Mouse (Mus musculus) brain, adult 2 months (tissue): Measurements from ENCODE around the gene 1700029F12Rik.

Experiments
- DNase-seq: peaks from one replicate; pipeline ENCODE4 v3.0.0; 2011; ENCODE audit warnings: low read depth, low spot score

1700029F12Rik gene

DNA sequence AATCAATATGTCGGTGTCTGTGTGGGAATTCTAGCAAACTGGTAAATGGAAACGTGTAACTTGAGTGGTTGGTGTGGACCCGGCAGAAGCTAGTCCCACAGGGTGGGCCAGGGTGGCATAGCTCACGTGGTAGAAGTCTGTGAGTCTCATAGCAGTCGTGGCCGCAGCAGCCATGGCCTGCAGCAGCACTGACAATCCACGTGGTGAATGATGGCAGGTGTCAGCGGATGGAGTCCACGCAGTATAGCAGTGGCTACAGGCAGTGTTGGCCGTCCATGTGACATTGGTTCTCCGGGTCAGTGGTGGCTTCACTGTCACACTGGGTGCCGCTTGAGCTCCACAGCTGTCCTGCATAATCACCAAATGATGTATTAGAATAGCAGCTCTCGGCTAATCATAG is 4.1 kb downstream of the 1700029F12Rik start:
- DNase-seq = no peak

DNA sequence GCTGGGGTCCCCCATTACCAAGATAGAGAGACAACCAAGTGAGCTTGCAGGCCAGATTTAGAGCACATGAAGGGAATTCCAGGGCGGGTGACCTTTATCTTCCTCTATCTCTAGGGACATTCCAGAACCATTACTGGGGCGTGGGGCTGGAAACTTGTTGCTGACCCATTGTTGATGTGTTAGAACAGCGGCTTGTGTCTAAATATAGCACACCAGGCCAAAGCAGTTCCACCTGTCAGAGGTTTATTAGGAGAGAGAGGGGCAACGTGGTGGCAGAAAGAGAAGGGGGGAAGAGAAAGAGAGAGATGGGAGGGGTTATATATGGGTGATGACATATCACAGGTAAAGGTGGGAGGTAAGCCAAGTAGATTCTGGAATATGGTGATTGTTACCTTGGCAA is 12.3 kb downstream of the 1700029F12Rik start:
- no peak for DNase-seq

DNA sequence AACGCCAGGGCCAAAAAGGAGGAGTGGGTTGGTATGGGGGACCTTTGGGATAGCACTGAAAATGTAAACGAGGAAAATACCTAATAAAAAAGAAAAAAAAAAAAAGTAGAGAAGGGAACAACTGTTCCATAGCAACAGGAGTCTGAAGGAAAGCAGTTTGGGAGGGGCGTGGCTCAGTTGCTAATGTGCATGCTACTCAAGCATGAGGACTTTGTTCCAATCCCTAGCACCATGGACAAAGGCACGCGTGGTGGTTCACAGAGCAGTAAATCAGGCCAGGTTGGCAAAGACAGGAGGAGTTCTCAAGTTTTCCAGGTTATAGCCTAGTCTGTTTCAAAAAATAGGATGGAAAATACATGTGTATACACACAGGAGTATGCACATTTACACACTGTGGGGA is 14.0 kb downstream of the 1700029F12Rik start:
- no peak for DNase-seq

DNA sequence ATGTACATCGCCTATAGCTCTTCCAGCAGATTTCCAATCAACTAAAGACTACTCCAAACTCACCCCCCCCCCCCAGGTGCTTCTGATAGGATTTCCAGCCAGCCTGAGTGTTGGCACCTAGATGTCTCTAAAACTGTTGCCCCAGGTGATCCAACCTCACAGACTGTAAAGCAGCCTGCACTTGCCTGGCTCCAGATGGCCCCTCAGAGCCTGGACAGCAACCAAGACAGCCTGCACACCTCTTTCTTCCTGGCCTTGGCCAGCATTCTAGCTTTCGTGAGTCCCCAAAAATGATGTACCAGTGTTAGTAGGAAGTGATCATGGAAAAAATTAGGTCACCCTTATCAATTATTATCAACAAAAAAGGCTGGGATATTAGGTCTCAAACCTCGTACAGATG is 16.5 kb downstream of the 1700029F12Rik start:
- peak; percentile 56 for DNase-seq

DNA sequence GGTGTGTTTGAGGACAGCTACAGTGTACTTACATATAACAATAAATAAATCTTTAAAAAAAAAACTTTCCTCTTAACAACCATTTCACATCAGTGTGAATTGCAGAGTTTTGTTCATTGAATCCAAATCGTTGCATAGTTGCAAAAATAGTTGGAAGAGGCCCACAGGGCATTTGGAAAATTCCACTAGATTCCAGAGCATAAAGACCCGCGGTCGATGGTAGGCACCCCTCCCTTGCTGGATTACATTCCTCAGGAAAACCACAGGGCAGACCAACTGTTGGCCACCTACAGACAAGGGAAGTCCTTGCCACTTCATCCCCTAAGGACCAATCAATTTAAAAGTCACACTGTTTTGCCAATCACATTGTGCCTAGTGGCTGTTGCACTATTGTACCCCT is 19.8 kb downstream of the 1700029F12Rik start:
- no peak for DNase-seq

DNA sequence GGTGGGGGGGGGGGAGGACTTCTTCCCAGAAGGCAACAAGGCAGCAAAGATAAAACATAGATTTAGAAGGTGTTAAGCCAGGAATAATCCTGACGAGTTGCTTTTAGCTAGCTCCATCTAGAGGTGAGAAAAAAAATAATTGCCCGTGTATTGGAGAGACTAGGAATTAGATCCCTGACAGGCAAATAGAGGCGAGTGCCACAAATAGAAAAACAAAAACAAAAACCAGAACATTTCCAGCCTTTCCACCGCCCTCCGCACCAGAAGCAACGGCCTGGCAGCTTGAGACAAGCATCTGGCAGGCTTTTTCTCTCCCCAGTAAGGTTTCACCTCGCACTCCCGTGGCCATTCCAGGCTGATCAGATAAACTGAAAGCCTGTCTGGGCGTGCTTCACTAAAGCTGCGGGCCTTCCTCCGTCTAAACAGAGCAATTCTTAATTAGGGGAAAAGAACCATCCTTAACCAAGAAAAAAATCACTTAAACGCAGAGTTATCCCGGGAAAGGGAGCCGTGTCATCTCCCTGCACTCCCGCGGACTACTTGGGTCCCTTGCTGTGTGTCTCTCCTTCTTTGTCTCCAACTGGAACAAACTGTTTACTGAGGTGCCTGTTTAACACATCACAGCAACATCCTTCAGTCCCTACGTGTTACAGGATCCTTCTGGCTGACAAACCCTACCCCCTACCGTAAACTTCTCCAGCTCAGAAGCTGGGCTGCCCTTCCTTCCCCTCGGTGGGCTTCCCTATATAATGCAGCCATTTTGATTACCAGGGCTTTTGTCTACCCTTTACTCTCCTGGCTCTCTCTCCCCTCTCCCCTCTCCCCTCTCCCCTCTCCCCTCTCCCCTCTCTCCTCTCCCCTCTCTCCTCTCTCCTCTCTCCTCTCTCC is 25.7 kb downstream of the 1700029F12Rik start:
- DNase-seq = peak; percentile 84

DNA sequence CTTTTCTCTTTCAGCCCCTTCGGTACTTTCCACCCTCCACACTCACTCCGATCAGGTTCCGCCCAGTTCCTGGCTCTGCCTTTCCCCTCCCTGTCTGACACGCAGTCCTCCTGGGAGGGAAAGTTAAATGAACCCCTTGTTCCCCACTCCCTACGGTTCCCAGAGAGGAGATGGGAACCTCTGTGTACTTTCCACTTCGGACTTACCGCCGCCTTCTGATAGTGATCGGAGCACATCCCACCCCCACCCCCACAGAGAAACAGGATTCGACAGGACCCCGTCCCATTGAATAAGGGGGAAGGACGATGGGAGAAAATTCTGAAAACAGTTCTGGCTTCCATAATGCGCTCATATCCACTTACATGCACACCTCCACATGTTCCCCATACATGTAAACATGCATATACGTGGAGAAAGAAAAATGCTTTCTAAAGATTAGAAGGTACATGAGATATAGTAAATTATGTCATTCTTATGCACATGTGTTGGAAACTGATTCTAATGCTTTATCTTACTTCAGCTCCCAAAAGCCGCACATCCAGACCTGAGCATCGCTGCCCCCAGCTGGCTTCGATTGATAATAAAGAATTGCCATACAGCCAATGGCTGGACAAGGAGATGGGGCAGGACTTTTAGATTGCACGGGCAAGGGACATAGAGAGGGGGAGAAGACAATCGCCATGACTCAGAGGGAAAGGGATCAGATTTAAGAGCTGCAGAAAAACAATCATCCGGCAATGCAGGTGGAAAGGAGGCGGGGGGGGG is 26.5 kb downstream of the 1700029F12Rik start:
- DNase-seq = peak; percentile 32

DNA sequence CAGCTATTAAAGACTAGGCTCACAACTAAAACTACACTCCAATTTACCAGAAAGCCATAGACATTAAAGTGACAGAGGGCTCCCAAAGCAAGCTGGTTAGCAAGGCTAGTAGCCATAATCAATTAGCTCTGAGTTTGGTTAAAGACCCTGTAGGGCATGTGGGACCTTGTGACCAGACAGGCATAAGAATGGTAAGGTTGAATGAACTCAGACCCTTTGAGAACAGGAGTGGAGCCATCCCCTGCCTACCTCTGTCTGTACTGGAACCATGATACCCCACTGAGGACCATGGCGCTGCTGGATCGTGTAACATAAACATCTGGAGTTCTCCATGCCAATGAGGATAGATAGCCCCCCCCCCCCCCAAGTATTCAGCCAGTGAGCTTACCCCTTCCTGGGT is 27.4 kb downstream of the 1700029F12Rik start:
- no peak for DNase-seq

DNA sequence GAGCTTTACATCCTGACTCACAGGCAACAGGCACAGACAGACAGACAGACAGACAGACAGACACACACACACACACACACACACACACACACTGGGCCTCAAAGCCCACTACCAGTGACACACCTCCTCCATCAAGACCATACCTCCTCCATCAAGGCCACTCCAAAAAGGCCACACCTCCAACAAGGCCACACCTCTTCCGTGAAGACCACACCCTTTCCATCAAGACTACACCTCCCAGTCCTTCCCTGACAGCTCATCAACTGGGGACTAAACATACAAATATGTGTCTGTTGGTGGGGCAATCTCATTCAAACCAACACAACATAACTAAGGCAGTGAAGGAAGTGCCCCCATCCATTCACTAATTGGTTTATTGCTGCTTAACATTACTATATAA is 37.1 kb downstream of the 1700029F12Rik start:
- no peak for DNase-seq

DNA sequence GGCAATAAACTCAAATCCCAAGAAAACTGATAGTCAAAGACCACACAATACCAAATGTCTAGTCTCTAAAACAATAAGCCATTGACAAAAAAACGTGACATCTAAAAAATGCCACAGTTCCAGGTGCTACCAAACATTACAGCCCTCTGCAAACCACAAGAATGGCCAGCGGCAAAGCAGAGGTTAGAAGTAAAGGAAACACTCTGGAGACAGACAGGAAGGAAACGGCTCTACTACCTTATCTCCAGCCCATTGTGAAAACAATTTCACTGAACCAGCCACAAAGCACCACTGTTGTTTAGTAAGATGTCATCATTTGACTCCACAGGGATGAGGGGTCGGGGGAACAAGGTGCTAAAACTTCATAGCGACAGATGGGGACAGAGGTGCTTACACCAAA is 38.9 kb downstream of the 1700029F12Rik start:
- no peak for DNase-seq

DNA sequence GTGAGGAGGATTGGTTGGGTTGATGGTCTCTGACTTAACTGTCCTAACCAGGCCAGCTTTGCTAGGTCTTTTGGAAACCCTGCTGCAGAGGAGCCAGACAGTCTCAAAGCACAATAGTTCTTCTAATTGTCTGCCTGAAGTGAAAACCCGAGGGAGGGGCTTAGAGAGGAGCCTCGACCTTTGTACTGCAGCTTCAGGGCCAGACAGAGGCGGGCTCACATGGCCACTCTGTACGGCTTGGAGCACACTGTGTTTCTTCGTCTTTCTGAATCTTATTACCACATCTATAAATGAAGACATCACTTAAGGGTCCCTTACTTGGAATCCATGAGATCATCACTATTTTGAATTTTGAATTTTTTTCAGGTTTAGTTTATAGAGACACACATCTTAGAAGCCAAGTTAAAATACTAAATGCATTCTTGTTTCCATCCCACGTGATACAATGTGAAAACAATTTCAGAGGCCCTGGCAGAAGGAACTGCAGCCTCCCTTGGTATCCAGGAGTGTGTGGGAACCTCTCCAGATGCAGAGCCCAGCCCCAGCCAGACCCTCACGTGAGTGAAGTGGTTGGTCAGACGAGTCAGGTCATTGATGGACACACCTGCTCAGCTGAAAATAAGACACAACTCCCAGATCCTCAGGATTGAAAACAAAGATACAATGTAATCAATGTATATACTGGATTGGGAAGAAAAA is 40.7 kb downstream of the 1700029F12Rik start:
- DNase-seq = no peak

DNA sequence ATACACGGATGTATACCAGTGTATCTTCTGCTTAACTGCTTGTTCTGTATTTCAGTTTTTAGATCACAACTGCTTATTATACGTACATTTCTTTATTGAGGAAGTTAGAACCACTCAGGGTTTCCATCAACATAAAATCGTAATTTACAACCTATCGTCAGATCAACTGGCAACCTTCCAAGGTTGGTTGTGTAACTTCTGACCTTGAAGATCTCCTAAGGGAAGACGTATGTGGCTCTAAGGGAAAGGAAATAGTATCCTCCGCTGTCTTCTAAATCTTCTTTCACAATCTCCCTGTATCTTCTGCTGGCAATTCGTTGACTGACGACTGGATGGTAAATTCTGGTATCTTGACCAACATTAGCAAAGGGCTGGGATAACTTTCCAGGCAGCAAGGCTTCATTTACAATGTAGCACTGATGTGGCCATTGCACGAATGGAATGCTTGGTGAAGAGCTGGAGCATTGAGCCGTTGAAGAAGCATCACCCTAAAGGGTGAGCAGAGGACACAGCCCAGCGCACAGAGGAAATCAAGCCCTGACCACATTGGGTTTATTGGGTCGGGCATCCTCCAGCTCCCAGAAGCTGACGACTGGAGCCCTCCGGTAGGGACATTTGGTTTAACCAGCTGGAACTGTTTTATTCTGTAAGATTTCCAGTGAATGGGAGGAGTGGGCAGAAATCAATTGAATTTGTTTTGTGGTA is 43.4 kb downstream of the 1700029F12Rik start:
- no peak for DNase-seq

DNA sequence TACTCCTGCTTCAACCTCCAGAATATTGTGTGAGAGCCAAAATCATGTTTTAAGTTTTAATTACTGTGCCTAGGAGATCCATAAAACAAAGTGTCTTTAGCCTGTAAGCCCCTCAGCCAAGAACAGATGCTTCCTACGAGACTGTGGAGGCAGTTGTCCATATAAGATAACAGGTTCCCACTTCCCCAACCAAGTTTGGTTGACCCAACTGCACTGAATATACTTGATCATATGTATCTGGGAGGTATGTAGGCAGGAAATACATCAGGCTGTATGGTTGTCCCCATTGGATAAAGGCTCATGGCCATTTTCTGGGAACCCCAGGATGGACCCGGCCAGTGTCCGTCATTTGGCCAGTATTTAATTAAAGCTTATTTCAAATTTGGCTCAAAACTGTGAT is 44.1 kb downstream of the 1700029F12Rik start:
- DNase-seq = no peak

DNA sequence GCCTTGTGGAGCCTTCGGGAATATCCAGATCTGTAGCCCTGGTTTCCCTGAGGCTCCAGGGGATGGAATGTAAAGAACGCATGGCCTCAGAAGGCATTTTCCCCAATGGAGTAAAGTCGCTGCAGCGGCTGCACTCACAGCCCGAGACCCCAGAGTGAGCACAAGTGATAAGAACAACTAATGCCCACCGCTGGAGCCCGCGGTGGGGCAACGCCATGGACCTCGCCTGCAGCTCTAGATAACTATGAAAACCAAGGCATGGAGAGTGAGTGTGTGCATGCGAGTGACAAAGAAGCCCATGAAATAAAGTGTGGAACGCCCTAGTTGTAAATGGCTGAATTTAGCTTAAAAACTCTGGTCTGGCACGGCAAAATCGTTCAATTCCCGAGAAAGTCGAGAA is 45.0 kb downstream of the 1700029F12Rik start:
- no peak for DNase-seq

DNA sequence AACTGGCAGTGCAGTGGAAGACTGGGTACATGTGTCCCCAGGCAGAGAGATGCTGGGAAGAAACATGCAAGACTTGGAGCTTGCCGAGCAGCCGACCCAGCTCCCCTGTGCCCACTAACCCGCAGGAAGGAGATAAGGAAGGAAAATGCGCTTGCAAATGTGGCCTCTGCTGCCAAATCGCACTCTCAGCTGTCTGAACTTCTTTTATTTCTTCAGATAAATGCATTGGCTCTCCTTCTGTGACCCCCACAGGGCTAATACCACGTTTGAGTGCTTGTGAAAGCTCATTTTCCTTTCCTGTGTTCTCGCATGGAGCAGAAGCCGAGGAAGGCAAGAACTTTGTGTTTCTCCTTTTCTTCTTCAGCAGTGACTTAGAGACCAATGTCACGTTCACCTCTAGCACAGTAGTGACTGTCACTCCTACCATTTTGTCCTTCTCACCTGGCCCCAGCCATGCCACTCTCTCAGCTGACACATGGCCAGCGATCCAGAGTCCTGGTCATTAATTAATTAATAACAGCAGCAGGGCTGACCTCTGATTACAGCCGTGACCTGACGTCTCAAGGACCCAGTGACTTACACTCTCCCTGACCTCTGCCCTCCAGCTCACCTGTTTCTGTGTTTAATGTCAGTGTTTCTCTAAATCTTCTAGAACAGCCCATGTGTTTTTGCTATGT is 48.4 kb downstream of the 1700029F12Rik start:
- no peak for DNase-seq

DNA sequence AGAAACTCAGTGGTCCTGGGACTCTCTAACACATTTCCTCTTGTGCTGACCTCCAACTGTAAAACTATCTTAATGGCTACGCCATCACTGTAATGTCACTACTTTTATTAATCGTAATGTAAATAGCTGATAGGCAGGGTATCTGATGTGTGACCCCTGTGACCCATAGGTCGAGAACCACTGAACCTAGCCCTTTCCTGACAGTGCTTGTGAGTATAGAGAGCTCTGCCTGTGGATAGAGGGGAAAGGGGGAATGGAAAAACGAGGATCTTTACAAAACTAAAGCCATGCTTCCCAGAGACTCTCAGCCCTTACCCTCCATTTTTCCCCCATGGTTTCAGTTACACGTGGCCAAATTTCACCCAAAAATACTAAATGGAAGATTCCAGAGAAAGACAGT is 49.5 kb downstream of the 1700029F12Rik start:
- no peak for DNase-seq

DNA sequence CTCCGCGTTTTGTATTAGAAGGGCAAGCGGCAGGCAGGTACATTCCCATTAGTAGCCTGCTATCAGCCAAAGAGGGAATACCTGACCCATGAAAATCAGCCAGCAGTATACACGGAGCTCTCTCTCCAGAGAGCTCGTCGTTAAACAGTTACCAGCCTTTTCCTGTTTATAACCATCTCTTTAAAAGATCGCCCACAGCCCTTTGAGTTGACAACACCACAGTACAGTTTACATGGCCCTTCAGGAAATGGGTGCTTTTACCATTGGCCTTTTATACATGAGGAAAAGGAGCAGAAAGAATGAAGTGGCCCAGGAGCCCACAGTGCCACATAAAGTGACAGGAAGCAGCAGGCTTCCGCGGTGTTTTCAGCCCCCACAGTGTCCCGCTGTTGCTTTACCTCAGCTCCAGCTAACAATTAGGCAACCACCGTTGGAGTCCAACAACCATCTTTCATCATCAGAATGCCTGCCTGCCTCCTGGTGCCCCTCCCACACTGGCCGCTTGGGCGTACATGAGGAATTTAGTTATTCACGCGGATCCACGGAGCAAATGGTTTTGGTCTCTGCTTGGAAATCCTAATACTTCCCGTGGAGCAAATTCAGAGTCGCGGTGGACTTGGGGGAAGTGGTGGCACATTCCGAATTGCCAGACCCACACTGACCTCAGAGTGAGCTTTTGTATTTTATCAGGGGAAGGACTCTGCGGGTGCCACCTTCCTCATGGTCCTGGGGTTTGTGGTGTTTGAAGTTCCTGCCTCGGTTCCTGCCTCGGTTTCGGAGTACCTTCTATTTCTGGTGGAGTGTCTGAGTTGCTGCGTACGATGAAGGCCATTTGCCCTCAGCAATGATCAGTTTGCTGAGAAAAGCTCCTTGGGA is 50.7 kb downstream of the 1700029F12Rik start:
- DNase-seq = peak; percentile 16

DNA sequence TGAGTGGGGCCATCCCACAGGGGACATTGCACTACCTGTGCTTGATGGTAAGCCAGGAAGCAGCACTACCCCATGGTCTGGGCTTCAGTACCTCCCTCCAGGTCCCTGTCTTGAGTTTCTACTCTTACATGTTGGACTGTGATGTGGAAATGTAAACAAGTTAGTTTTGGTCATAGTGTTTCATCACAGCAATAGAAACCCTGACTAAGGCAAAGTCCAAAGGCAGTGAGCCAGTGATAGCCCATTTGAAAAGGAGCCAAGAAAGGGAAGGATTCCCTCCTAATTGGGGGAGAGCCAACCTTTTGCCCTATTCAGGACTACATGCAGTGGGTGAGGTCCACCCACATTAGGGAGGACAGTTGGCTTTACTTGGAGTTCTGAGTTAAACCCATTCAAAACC is 53.6 kb downstream of the 1700029F12Rik start:
- no peak for DNase-seq

DNA sequence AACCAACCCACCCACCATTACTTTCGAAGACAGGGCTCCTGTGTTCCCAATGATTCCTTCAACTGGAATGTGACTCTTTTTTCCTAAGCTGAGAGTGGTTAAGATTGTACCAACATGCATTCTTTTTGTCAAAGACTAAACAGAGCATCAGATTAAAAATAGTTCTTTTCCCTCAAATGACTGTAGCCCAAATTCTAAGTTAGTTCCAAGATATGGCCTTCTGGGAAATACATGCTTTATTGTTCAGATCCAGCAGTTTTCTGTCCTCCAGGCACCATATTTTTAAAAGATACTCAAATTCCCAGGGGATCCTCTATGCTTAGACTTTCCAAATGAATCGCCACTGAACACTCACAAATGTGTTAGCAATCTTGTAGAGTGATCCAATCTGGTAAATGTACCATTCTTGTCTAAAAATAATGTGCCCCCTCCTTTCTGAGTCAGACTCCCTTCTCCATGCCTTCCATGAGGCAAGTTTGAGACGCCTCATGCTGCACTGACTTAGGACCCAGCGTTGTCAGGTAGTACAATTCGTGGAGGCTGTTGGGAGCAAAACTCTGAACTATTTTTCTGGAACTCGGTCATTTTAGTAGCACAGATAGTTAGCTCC is 57.1 kb downstream of the 1700029F12Rik start:
- DNase-seq = peak; percentile 51

DNA sequence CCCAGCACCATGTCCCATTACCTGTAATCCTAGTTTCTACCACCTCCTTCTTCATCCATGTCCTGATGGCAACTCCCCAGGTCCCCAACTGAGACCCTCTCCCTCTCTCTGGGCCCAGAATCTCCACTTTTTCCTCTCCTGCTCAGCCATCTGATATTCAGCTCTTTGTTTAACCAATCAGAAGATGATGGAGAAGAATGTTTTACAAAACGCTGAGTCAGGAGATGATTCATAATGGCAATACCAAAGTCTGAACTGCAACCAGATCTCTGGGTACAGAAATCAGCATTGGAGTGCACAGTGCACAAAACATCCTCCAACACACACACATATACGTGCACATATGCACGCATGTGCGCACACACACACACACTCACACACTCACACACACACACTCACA is 60.8 kb downstream of the 1700029F12Rik start:
- DNase-seq = peak; percentile 24
